Mouse (Mus musculus) kidney, postnatal 0 days (tissue): ENCODE measurements around the gene Pde4d. TPM values are rescaled to one million over a fixed set of nuclear protein-coding genes. Genes with fewer than 3 reads are reported as not detected.

ENCODE experiments used
- ATAC-seq: fragments of 200-750 bp; cut with Nextera tagmentation; replicated peaks from 2 replicates; pipeline ENCODE4 v1.8.0; 2017; ENCODE audit warnings: low read depth, moderate number of reproducible peaks, moderate TSS enrichment, moderate library complexity; ENCODE audit not compliant: low FRiP score
- DNase-seq: peaks from one replicate; pipeline ENCODE4 v3.0.0-alpha.2; 2016; ENCODE audit warnings: low spot score
- H3K27ac ChIP-seq: fragments of 300-500 bp; sonication (generic); 2 replicates; pipeline ENCODE4 v1.5.1; 2014; ENCODE audit warnings: mild to moderate bottlenecking
- H3K27me3 ChIP-seq: fragments of 300-500 bp; sonication (generic); 2 replicates; pipeline ENCODE4 v1.6.1; 2014; ENCODE audit warnings: low read length, mixed read lengths; ENCODE audit not compliant: insufficient read depth
- H3K36me3 ChIP-seq: fragments of 300-500 bp; sonication (generic); 2 replicates; pipeline ENCODE4 v1.6.1; 2014; ENCODE audit warnings: low read length, mixed read lengths; ENCODE audit not compliant: insufficient read depth
- H3K4me1 ChIP-seq: fragments of 300-500 bp; sonication (generic); replicated peaks from 2 replicates; pipeline ENCODE4 v1.6.1; 2014; ENCODE audit warnings: antibody characterized with exemption, low read length, mixed read lengths; ENCODE audit not compliant: insufficient read depth
- H3K4me2 ChIP-seq: fragments of 300-500 bp; sonication (generic); 2 replicates; pipeline ENCODE4 v1.6.1; 2014; ENCODE audit warnings: mild to moderate bottlenecking, low read length, moderate library complexity, mixed read lengths
- H3K4me3 ChIP-seq: fragments of 300-500 bp; sonication (generic); replicated peaks from 2 replicates; pipeline ENCODE4 v1.5.1; 2014; ENCODE audit warnings: low read depth, low read length
- H3K9ac ChIP-seq: fragments of 300-500 bp; sonication (generic); 2 replicates; pipeline ENCODE4 v1.6.1; 2014; ENCODE audit warnings: low read depth, low read length
- H3K9me3 ChIP-seq: fragments of 300-500 bp; sonication (generic); replicated peaks from 2 replicates; pipeline ENCODE4 v1.6.1; 2016; ENCODE audit warnings: low read length, inconsistent platforms, mixed read lengths
- CTCF ChIP-seq: IDR thresholded peaks from 2 replicates; pipeline ENCODE4 v1.5.1; 2016; ENCODE audit warnings: antibody characterized with exemption, low read depth, mild to moderate bottlenecking, moderate library complexity
- WGBS: fragments of 180-500 bp; shearing (Covaris S2); extraction: QIAGEN DNeasy Blood & Tissue Kit; methylation state at CpG from one replicate; pipeline ENCODE4 v1.1.7; 2014; 5-methylcytosine and 5-hydroxymethylcytosine counted together
- polyA plus RNA-seq: library from polyadenylated mRNA; unstranded; fragments of >200 nt; fragmentation: Nextera tagmentation; extraction: Ambion mirVana; gene quantifications from 2 replicates; pipeline ENCODE4 v1.2.1, GENCODE M21; 2015

Gene Pde4d
- polyA plus RNA-seq, 1 experiment from 2014 or later: 7.1 TPM

- Histone ChIP-seq H3K9ac (no peak overlapping the region), H3K27ac (no peak overlapping the region), H3K4me1 (0 out of 2 replicates have a peak, but pooled peaks cover 11% of the 10 kb centered on the region), H3K27me3 (no peaks in the 10 kb centered on the region), H3K36me3 (no peaks in the 10 kb centered on the region), H3K9me3 (no peaks in the 10 kb centered on the region), H3K4me2 (0 out of 2 replicates have a peak overlapping the region, but pooled peaks have one; percentile 19), H3K4me3 (no peak overlapping the region)
- TF ChIP-seq CTCF: peak; percentile 71
- WGBS: 17% methylated on average over 7 of the region's 7 CpGs
- ATAC-seq (0 out of 2 replicates have a peak, but pooled peaks have one; percentile 46), DNase-seq (peak; percentile 88)
Observed at GRCm38 (mm10) chr13:109615785-109616281, 1166.1 kb downstream of the Pde4d start.

GRCm38 (mm10) chr13:109619158-109619657 is 1169.5 kb downstream of the Pde4d start:
- DNase-seq: no peak
- Histone ChIP-seq H3K4me1 (no peaks in the 10 kb centered on the region), H3K27ac (no peak overlapping the region), H3K4me3 (no peak overlapping the region), H3K9me3 (no peaks in the 10 kb centered on the region), H3K9ac (no peak overlapping the region), H3K36me3 (no peaks in the 10 kb centered on the region), H3K4me2 (no peak overlapping the region), H3K27me3 (no peaks in the 10 kb centered on the region)
- TF ChIP-seq CTCF: no peak
- ATAC-seq: no peak
- WGBS: 52% methylated on average over 2 of the region's 2 CpGs

- H3K27ac ChIP-seq: no peak overlapping the region
- no peak overlapping the region for H3K4me3 ChIP-seq
- H3K4me2 ChIP-seq: no peak overlapping the region
- H3K9me3 ChIP-seq: no peaks in the 10 kb centered on the region
- no peak overlapping the region for H3K9ac ChIP-seq
- H3K27me3 ChIP-seq: no peaks in the 10 kb centered on the region
- DNase-seq: no peak
- 78% methylated on average over 5 of the region's 5 CpGs for WGBS
- no peaks in the 10 kb centered on the region for H3K36me3 ChIP-seq
- H3K4me1 ChIP-seq: no peaks in the 10 kb centered on the region
- ATAC-seq: no peak
- TF ChIP-seq CTCF: no peak
Observed at GRCm38 (mm10) chr13:109622207-109622606, 1172.5 kb downstream of the Pde4d start.

GRCm38 (mm10) chr13:109623201-109623600 is 1173.5 kb downstream of the Pde4d start:
- Histone ChIP-seq H3K4me1 (no peaks in the 10 kb centered on the region), H3K9me3 (no peaks in the 10 kb centered on the region), H3K9ac (no peak overlapping the region), H3K4me3 (no peak overlapping the region), H3K4me2 (no peak overlapping the region), H3K27me3 (no peaks in the 10 kb centered on the region), H3K36me3 (no peaks in the 10 kb centered on the region), H3K27ac (no peak overlapping the region)
- WGBS: 79% methylated on average over 2 of the region's 2 CpGs
- no peak for TF ChIP-seq CTCF
- no peak for ATAC-seq
- no peak for DNase-seq

GRCm38 (mm10) chr13:109624772-109625349 is 1175.1 kb downstream of the Pde4d start:
- ATAC-seq: no peak
- TF ChIP-seq CTCF: no peak
- Histone ChIP-seq H3K4me3 (no peak overlapping the region), H3K9me3 (no peaks in the 10 kb centered on the region), H3K4me1 (no peaks in the 10 kb centered on the region), H3K9ac (no peak overlapping the region), H3K36me3 (no peaks in the 10 kb centered on the region), H3K27me3 (no peaks in the 10 kb centered on the region), H3K27ac (no peak overlapping the region), H3K4me2 (no peak overlapping the region)
- no peak for DNase-seq
- WGBS: 94% methylated on average over 11 of the region's 11 CpGs

DNA sequence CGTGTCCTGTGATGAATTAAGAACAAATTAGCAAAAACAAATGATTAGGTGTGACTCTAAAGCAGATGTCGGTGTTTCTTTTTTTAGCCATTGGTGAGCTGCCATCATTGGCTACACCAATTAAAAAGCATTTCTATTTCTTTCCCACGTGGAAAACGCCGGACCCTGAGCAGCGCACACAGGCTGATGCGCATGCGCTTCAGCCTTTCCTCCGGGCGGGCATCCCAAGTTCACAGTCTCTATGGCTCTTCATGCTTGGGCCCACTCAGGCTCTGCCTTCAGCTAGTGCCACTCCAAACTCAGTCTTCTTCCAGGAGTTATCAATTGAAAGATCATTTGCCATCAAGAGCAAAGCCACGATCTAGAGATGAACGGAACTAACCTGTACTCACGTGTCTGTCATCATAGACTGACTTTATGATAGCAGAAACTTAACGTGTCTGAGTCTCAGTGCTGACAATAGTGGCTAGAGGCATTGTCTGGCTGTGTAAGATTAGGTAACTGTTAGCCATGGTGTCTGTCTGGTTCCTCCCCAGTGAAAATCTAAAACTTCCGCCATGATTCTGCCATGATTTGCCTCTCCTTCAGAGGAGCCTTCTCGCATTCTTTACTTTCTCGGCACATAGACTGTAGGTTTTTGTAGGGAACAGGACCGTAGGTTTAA is 1175.8 kb downstream of the Pde4d start:
- Histone ChIP-seq H3K36me3 (no peaks in the 10 kb centered on the region), H3K4me2 (no peak overlapping the region), H3K9me3 (no peaks in the 10 kb centered on the region), H3K27ac (no peak overlapping the region), H3K4me3 (no peak overlapping the region), H3K9ac (no peak overlapping the region), H3K4me1 (no peaks in the 10 kb centered on the region), H3K27me3 (no peaks in the 10 kb centered on the region)
- no peak for TF ChIP-seq CTCF
- DNase-seq (no peak), ATAC-seq (no peak)
- WGBS: 90% methylated on average over 18 of the region's 18 CpGs
